Mouse (Mus musculus) stomach, postnatal 0 days (tissue): Measurements from ENCODE around the gene Dnmt3a. TPM values are rescaled to one million over a fixed set of nuclear protein-coding genes. Genes with fewer than 3 reads are reported as not detected.
A peak's percentile ranks its signal among the peaks of the same experiment; 100 is the strongest.

Experiments used
- ATAC-seq: fragments of 200-750 bp; cut with Nextera tagmentation; 2 replicates; pipeline ENCODE4 v1.8.0; 2017; ENCODE audit not compliant: low FRiP score, low TSS enrichment
- DNase-seq: peaks from one replicate; pipeline ENCODE4 v3.0.0-alpha.2; 2016; ENCODE audit warnings: low spot score
- H3K27ac ChIP-seq: fragments of 300-500 bp; sonication (generic); replicated peaks from 2 replicates; pipeline ENCODE4 v1.5.1; 2014; ENCODE audit warnings: mild to moderate bottlenecking, control low read depth
- H3K27me3 ChIP-seq: fragments of 300-500 bp; sonication (generic); 2 replicates; pipeline ENCODE4 v1.6.1; 2014; ENCODE audit warnings: low read length; ENCODE audit not compliant: control insufficient read depth, insufficient read depth
- H3K36me3 ChIP-seq: fragments of 300-500 bp; sonication (generic); 2 replicates; pipeline ENCODE4 v1.6.1; 2014; ENCODE audit warnings: low read length, mixed read lengths; ENCODE audit not compliant: control insufficient read depth, insufficient read depth
- H3K4me1 ChIP-seq: fragments of 300-500 bp; sonication (generic); replicated peaks from 2 replicates; pipeline ENCODE4 v1.6.1; 2014; ENCODE audit warnings: antibody characterized with exemption; ENCODE audit not compliant: control insufficient read depth, insufficient read depth
- H3K4me2 ChIP-seq: fragments of 300-500 bp; sonication (generic); replicated peaks from 2 replicates; pipeline ENCODE4 v1.6.1; 2014; ENCODE audit warnings: low read depth, mild to moderate bottlenecking, control low read depth, moderate library complexity
- H3K4me3 ChIP-seq: fragments of 300-500 bp; sonication (generic); 2 replicates; pipeline ENCODE4 v1.5.1; 2014; ENCODE audit warnings: low read depth, low read length, control low read depth
- H3K9ac ChIP-seq: fragments of 300-500 bp; sonication (generic); 2 replicates; pipeline ENCODE4 v1.6.1; 2014; ENCODE audit warnings: mild to moderate bottlenecking, low read length, control low read depth, mixed read lengths
- H3K9me3 ChIP-seq: fragments of 300-500 bp; sonication (generic); 2 replicates; pipeline ENCODE4 v1.6.1; 2016; ENCODE audit warnings: low read length; ENCODE audit not compliant: control insufficient read depth
- CTCF ChIP-seq: IDR thresholded peaks from 2 replicates; pipeline ENCODE4 v1.5.1; 2016; ENCODE audit warnings: antibody characterized with exemption, low read depth, mild to moderate bottlenecking, moderate library complexity
- EP300 ChIP-seq: optimal IDR thresholded peaks from 2 replicates; pipeline ENCODE3; 2016; ENCODE audit warnings: antibody characterized with exemption
- WGBS: fragments of 180-500 bp; shearing (Covaris S2); extraction: QIAGEN DNeasy Blood & Tissue Kit; methylation state at CpG from one replicate; pipeline ENCODE4 v1.1.7; 2014; 5-methylcytosine and 5-hydroxymethylcytosine counted together
- polyA plus RNA-seq: library from polyadenylated mRNA; unstranded; fragments of >200 nt; fragmentation: Nextera tagmentation; extraction: Ambion mirVana; gene quantifications from 2 replicates; pipeline ENCODE4 v1.2.1, GENCODE M21; 2015

Gene Dnmt3a
- polyA plus RNA-seq, 1 experiment from 2014 or later: 44.0 TPM

GRCm38 (mm10) chr12:3817033-3817432 lies 11.2 kb downstream of the Dnmt3a start:
- Histone ChIP-seq H3K4me3 (no peak overlapping the region), H3K36me3 (no peaks in the 10 kb centered on the region), H3K4me2 (no peak overlapping the region), H3K27me3 (no peaks in the 10 kb centered on the region), H3K4me1 (peaks cover 15% of the 10 kb centered on the region), H3K9ac (no peak overlapping the region), H3K27ac (no peak overlapping the region), H3K9me3 (no peaks in the 10 kb centered on the region)
- DNase-seq (peak; percentile 27), ATAC-seq (no peak)
- 66% methylated on average over 7 of the region's 7 CpGs for WGBS
- TF ChIP-seq CTCF (peak; percentile 49), EP300 (no peak)

GRCm38 (mm10) chr12:3817566-3817965 lies 11.8 kb downstream of the Dnmt3a start:
- Histone ChIP-seq H3K27me3 (no peaks in the 10 kb centered on the region), H3K4me1 (peaks cover 15% of the 10 kb centered on the region), H3K27ac (no peak overlapping the region), H3K36me3 (no peaks in the 10 kb centered on the region), H3K9me3 (no peaks in the 10 kb centered on the region), H3K9ac (no peak overlapping the region), H3K4me2 (no peak overlapping the region), H3K4me3 (no peak overlapping the region)
- no peak for TF ChIP-seq CTCF
- TF ChIP-seq EP300: no peak
- DNase-seq (no peak), ATAC-seq (no peak)
- 55% methylated on average over 5 of the region's 5 CpGs for WGBS

GRCm38 (mm10) chr12:3819899-3820298 lies 14.1 kb downstream of the Dnmt3a start:
- Histone ChIP-seq H3K4me3 (no peak overlapping the region), H3K9ac (no peak overlapping the region), H3K27ac (no peak overlapping the region), H3K27me3 (no peaks in the 10 kb centered on the region), H3K36me3 (no peaks in the 10 kb centered on the region), H3K4me2 (no peak overlapping the region), H3K9me3 (no peaks in the 10 kb centered on the region), H3K4me1 (peaks cover 19% of the 10 kb centered on the region)
- ATAC-seq (no peak), DNase-seq (peak; percentile 33)
- 27% methylated on average over 4 of the region's 4 CpGs for WGBS
- TF ChIP-seq CTCF: no peak
- TF ChIP-seq EP300: no peak

GRCm38 (mm10) chr12:3823408-3823807 lies 17.6 kb downstream of the Dnmt3a start:
- no peak overlapping the region for H3K27ac ChIP-seq
- H3K4me2 ChIP-seq: no peak overlapping the region
- no peaks in the 10 kb centered on the region for H3K36me3 ChIP-seq
- peaks cover 14% of the 10 kb centered on the region; the same call in 1 of the 2 replicates for H3K4me1 ChIP-seq
- H3K9me3 ChIP-seq: no peaks in the 10 kb centered on the region
- TF ChIP-seq EP300 (no peak), CTCF (no peak)
- ATAC-seq (no peak), DNase-seq (no peak)
- H3K9ac ChIP-seq: no peak overlapping the region
- H3K4me3 ChIP-seq: no peak overlapping the region
- H3K27me3 ChIP-seq: no peaks in the 10 kb centered on the region
- 68% methylated on average over 5 of the region's 5 CpGs for WGBS

- H3K27me3 ChIP-seq: no peaks in the 10 kb centered on the region
- peaks cover 9% of the 10 kb centered on the region; the same call in 1 of the 2 replicates for H3K4me1 ChIP-seq
- no peaks in the 10 kb centered on the region for H3K9me3 ChIP-seq
- TF ChIP-seq CTCF (no peak), EP300 (no peak)
- peak overlapping the region; percentile 30; the same call in 1 of the 2 replicates for H3K27ac ChIP-seq
- ATAC-seq (no peak; the same call in 1 of the 2 replicates), DNase-seq (no peak)
- no peak overlapping the region; the same call in 1 of the 2 replicates for H3K9ac ChIP-seq
- H3K36me3 ChIP-seq: no peaks in the 10 kb centered on the region
- H3K4me3 ChIP-seq: no peak overlapping the region
- H3K4me2 ChIP-seq: peak overlapping the region; percentile 35
- 34% methylated on average over 5 of the region's 5 CpGs for WGBS
Measured at GRCm38 (mm10) chr12:3824906-3825713, 19.3 kb downstream of the Dnmt3a start.

GRCm38 (mm10) chr12:3825714-3826080 lies 19.9 kb downstream of the Dnmt3a start:
- Histone ChIP-seq H3K4me1 (peaks cover 9% of the 10 kb centered on the region; the same call in 1 of the 2 replicates), H3K9ac (no peak overlapping the region; the same call in 1 of the 2 replicates), H3K4me3 (no peak overlapping the region), H3K4me2 (peak overlapping the region; percentile 35), H3K27ac (peak overlapping the region; percentile 30; the same call in 1 of the 2 replicates), H3K36me3 (no peaks in the 10 kb centered on the region), H3K9me3 (no peaks in the 10 kb centered on the region), H3K27me3 (no peaks in the 10 kb centered on the region)
- ATAC-seq (peak; percentile 63), DNase-seq (peak; percentile 66)
- 37% methylated on average over 12 of the region's 12 CpGs for WGBS
- TF ChIP-seq CTCF: peak; percentile 16; the same call in 1 of the 2 replicates
- TF ChIP-seq EP300: no peak
